Mouse (Mus musculus): ENCODE measurements around the gene Pigk. TPM values are rescaled to one million over a fixed set of nuclear protein-coding genes. Genes with fewer than 3 reads are reported as not detected.

The Pigk gene
- total RNA-seq, 2 experiments from 2014 or later, result 26.8 to 27.9 TPM

GRCm38 (mm10) chr3:152993608-152994007 lies 279.7 kb downstream of the Pigk start:
- DNase-seq, result no peak

- DNase-seq, result no peak
Observed at GRCm38 (mm10) chr3:152998106-152998505, 284.2 kb downstream of the Pigk start.

- DNase-seq, result no peak
Observed at GRCm38 (mm10) chr3:152998901-152999300, 285.0 kb downstream of the Pigk start.

- DNase-seq, result no peak
Observed at GRCm38 (mm10) chr3:153006893-153007292, 293.0 kb downstream of the Pigk start.

- DNase-seq, result no peak
Observed at GRCm38 (mm10) chr3:153016355-153016754, 302.5 kb downstream of the Pigk start.

- no peak for DNase-seq
Observed at GRCm38 (mm10) chr3:153018051-153018450, 304.2 kb downstream of the Pigk start.

- no peak for DNase-seq
Observed at GRCm38 (mm10) chr3:153024016-153024415, 310.1 kb downstream of the Pigk start.

Other genes starting within 250 kb of the Pigk start
- 1 to 10 TPM; 1.7 to 5.3 TPM for gene Ak5, start 45.7 kb upstream of the Pigk start, total RNA-seq (2021)